Mouse (Mus musculus): ENCODE data around the gene Stx1b. TPM values are rescaled to one million over a fixed set of nuclear protein-coding genes. Genes with fewer than 3 reads are reported as not detected.

Stx1b gene
- polyA plus RNA-seq, 1 experiment: 0.20 TPM

DNA sequence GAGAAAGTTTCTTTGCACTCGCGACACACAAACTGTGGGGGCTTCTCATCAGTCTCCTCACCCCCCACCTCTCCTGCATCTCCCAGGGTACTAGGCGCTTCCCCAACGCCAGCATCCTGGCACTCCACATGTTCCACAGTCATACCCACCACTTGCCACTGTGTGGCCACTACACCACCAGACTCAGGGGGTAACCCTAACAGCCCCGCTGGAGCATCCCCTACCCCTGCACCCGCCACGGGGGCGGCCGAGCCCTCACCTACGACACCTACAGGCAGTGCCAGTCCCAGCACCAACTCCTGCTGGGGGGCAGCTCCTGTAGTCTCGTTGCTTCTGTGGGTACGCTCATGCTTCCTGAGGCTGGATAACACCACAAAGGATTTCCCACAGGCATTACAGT lies 42.1 kb upstream of the Stx1b start:
- H3ac ChIP-seq (ENCODE audit: control insufficient read depth, insufficient read length): no peak overlapping the region
- H3K79me2 ChIP-seq (ENCODE audit: control insufficient read depth, insufficient read depth): peaks cover 14% of the 10 kb centered on the region
- no peaks in the 10 kb centered on the region for H3K27me3 ChIP-seq (ENCODE audit: control insufficient read depth, insufficient read depth, insufficient read length)
- no peak overlapping the region for H3K4me3 ChIP-seq
- H3K36me3 ChIP-seq (ENCODE audit: control insufficient read depth, insufficient read depth): peaks cover 18% of the 10 kb centered on the region
- TF ChIP-seq REST (IDR thresholded peaks at IDR 0.05; ENCODE audit: insufficient read depth, insufficient read length): no peak
- TF ChIP-seq MYOD1 (IDR thresholded peaks at IDR 0.05; ENCODE audit: control insufficient read depth in 1 of 3, insufficient read length in 2 of 3, low read depth in 2 of 3): no peak
- no peak for TF ChIP-seq TCF12 (IDR thresholded peaks at IDR 0.05; ENCODE audit: insufficient read depth, poor library complexity, severe bottlenecking)
- no peak for TF ChIP-seq E2F4 (IDR thresholded peaks at IDR 0.05; ENCODE audit: insufficient read depth)
- no peak for TF ChIP-seq CEBPB (IDR thresholded peaks at IDR 0.05; ENCODE audit: insufficient read depth, poor library complexity, severe bottlenecking)
- TF ChIP-seq SRF (IDR thresholded peaks at IDR 0.05; ENCODE audit: control insufficient read depth, insufficient read length, low read depth): no peak
- no peak for TF ChIP-seq MAX (IDR thresholded peaks at IDR 0.05; ENCODE audit: low read depth)
- no peak for TF ChIP-seq POLR2A (IDR thresholded peaks at IDR 0.05; ENCODE audit: insufficient read length, low read depth)
- TF ChIP-seq TCF3 (IDR thresholded peaks at IDR 0.05; ENCODE audit: insufficient read length, low read depth): no peak
- TF ChIP-seq USF1 (IDR thresholded peaks at IDR 0.05; ENCODE audit: low read depth): no peak
- no peak for TF ChIP-seq MYOG (IDR thresholded peaks at IDR 0.05; ENCODE audit: control insufficient read depth in 1 of 3, insufficient read depth in 1 of 3, insufficient read length in 2 of 3, low read depth in 2 of 3)
- TF ChIP-seq POLR2AphosphoS2 (IDR thresholded peaks at IDR 0.05; ENCODE audit: insufficient read length, low read depth): no peak
- H3K4me2 ChIP-seq (ENCODE audit: low read depth): no peak overlapping the region

DNA sequence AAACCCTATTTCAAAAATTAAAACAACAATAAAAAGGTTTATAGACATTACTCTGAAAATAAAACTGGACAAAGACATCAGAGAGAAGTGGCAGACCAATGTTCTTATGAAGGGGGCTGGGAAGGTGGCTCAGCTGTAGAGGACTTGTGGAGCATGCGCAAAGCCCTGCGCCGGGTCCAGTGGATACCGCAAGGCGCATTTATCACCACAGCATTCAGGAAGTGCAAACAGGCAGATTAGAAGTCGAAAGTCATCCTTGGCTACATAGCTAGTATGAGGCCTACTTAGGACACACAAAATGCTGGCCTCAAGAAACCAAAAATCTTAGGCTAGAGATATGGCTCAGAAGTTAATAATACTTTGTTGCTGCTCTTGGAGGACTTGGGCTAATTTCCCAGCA lies 33.9 kb upstream of the Stx1b start:
- Histone ChIP-seq H3K79me2 (ENCODE audit: control insufficient read depth, insufficient read depth) (no peaks in the 10 kb centered on the region), H3K27me3 (ENCODE audit: control insufficient read depth, insufficient read depth, insufficient read length) (no peaks in the 10 kb centered on the region), H3K4me3 (no peak overlapping the region), H3K36me3 (ENCODE audit: control insufficient read depth, insufficient read depth) (no peaks in the 10 kb centered on the region), H3K4me2 (ENCODE audit: low read depth) (no peak overlapping the region), H3ac (ENCODE audit: control insufficient read depth, insufficient read length) (no peak overlapping the region)
- no peak for TF ChIP-seq E2F4 (IDR thresholded peaks at IDR 0.05; ENCODE audit: insufficient read depth)
- TF ChIP-seq POLR2A (IDR thresholded peaks at IDR 0.05; ENCODE audit: insufficient read length, low read depth): no peak
- no peak for TF ChIP-seq MAX (IDR thresholded peaks at IDR 0.05; ENCODE audit: low read depth)
- TF ChIP-seq CEBPB (IDR thresholded peaks at IDR 0.05; ENCODE audit: insufficient read depth, poor library complexity, severe bottlenecking): no peak
- no peak for TF ChIP-seq TCF3 (IDR thresholded peaks at IDR 0.05; ENCODE audit: insufficient read length, low read depth)
- TF ChIP-seq SRF (IDR thresholded peaks at IDR 0.05; ENCODE audit: control insufficient read depth, insufficient read length, low read depth): no peak
- TF ChIP-seq MYOD1 (IDR thresholded peaks at IDR 0.05; ENCODE audit: control insufficient read depth in 1 of 3, insufficient read length in 2 of 3, low read depth in 2 of 3): no peak
- TF ChIP-seq MYOG (IDR thresholded peaks at IDR 0.05; ENCODE audit: control insufficient read depth in 1 of 3, insufficient read depth in 1 of 3, insufficient read length in 2 of 3, low read depth in 2 of 3): no peak
- no peak for TF ChIP-seq USF1 (IDR thresholded peaks at IDR 0.05; ENCODE audit: low read depth)
- TF ChIP-seq POLR2AphosphoS2 (IDR thresholded peaks at IDR 0.05; ENCODE audit: insufficient read length, low read depth): no peak
- TF ChIP-seq TCF12 (IDR thresholded peaks at IDR 0.05; ENCODE audit: insufficient read depth, poor library complexity, severe bottlenecking): no peak
- no peak for TF ChIP-seq REST (IDR thresholded peaks at IDR 0.05; ENCODE audit: insufficient read depth, insufficient read length)

DNA sequence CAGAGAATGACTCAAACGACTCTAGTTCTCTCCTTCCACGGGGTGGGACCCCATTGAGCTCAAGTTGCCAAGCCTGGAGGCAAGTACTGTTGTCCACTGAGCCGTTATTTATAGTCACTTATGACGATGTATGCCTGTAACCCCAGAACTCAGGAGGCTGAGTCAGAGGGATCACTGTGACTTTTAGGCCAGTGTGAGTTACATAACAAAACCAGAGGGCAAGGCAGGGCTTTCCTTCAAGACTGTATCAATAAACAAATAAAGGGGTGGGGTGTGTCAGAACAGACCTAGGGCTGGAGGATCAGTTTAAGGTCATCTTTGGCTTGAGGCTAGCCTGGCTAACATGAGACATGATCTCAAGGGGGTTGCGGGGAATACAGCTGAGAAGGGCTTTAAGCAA lies 26.6 kb upstream of the Stx1b start:
- H3K79me2 ChIP-seq (ENCODE audit: control insufficient read depth, insufficient read depth): no peaks in the 10 kb centered on the region
- H3K4me3 ChIP-seq: peak overlapping the region; percentile 0
- H3ac ChIP-seq (ENCODE audit: control insufficient read depth, insufficient read length): no peak overlapping the region
- 0 out of 2 replicates have a peak, but pooled peaks have one; percentile 29 for TF ChIP-seq CEBPB (IDR thresholded peaks at IDR 0.05; ENCODE audit: insufficient read depth, poor library complexity, severe bottlenecking)
- TF ChIP-seq MYOD1 (IDR thresholded peaks at IDR 0.05; ENCODE audit: control insufficient read depth in 1 of 3, insufficient read length in 2 of 3, low read depth in 2 of 3): no peak
- H3K27me3 ChIP-seq (ENCODE audit: control insufficient read depth, insufficient read depth, insufficient read length): no peaks in the 10 kb centered on the region
- peaks cover 8% of the 10 kb centered on the region for H3K36me3 ChIP-seq (ENCODE audit: control insufficient read depth, insufficient read depth)
- H3K4me2 ChIP-seq (ENCODE audit: low read depth): peak overlapping the region; percentile 85

GRCm38 (mm10) chr7:127849973-127850875 lies 25.9 kb upstream of the Stx1b start:
- no peak for TF ChIP-seq TCF12 (IDR thresholded peaks at IDR 0.05; ENCODE audit: insufficient read depth, poor library complexity, severe bottlenecking)
- no peak for TF ChIP-seq REST (IDR thresholded peaks at IDR 0.05; ENCODE audit: insufficient read depth, insufficient read length)
- TF ChIP-seq MYOD1 (IDR thresholded peaks at IDR 0.05; ENCODE audit: control insufficient read depth in 1 of 3, insufficient read length in 2 of 3, low read depth in 2 of 3): peak in 1 of 3 experiments; percentile 42
- TF ChIP-seq POLR2A (IDR thresholded peaks at IDR 0.05; ENCODE audit: insufficient read length, low read depth): peak; percentile 52
- TF ChIP-seq USF1 (IDR thresholded peaks at IDR 0.05; ENCODE audit: low read depth): peak; percentile 27
- no peak for TF ChIP-seq TCF3 (IDR thresholded peaks at IDR 0.05; ENCODE audit: insufficient read length, low read depth)
- TF ChIP-seq SRF (IDR thresholded peaks at IDR 0.05; ENCODE audit: control insufficient read depth, insufficient read length, low read depth): no peak
- TF ChIP-seq E2F4 (IDR thresholded peaks at IDR 0.05; ENCODE audit: insufficient read depth): no peak
- no peak for TF ChIP-seq MAX (IDR thresholded peaks at IDR 0.05; ENCODE audit: low read depth)
- TF ChIP-seq POLR2AphosphoS2 (IDR thresholded peaks at IDR 0.05; ENCODE audit: insufficient read length, low read depth): peak; percentile 72
- TF ChIP-seq CEBPB (IDR thresholded peaks at IDR 0.05; ENCODE audit: insufficient read depth, poor library complexity, severe bottlenecking): no peak
- peak in 2 of 3 experiments; percentile 35 to 37 for TF ChIP-seq MYOG (IDR thresholded peaks at IDR 0.05; ENCODE audit: control insufficient read depth in 1 of 3, insufficient read depth in 1 of 3, insufficient read length in 2 of 3, low read depth in 2 of 3)
- H3K4me3 ChIP-seq: peak overlapping the region; percentile 0
- H3K4me2 ChIP-seq (ENCODE audit: low read depth): peak overlapping the region; percentile 85
- peaks cover 13% of the 10 kb centered on the region for H3K36me3 ChIP-seq (ENCODE audit: control insufficient read depth, insufficient read depth)
- no peak overlapping the region for H3ac ChIP-seq (ENCODE audit: control insufficient read depth, insufficient read length)
- no peaks in the 10 kb centered on the region for H3K79me2 ChIP-seq (ENCODE audit: control insufficient read depth, insufficient read depth)
- no peaks in the 10 kb centered on the region for H3K27me3 ChIP-seq (ENCODE audit: control insufficient read depth, insufficient read depth, insufficient read length)

All from myocyte (in vitro differentiated cells).